Mouse (Mus musculus): ENCODE results near the gene Sirt7. TPM values are rescaled to one million over a fixed set of nuclear protein-coding genes. Genes with fewer than 3 reads are reported as not detected.
"Not testable (repeated sequence)": the region's sequence is repeated elsewhere in the genome, so short reads cannot be mapped to it uniquely, and the experiment has no call there.

Sirt7 gene
- total RNA-seq, 2 experiments from 2014 or later: 53.6 to 121 TPM

- peak; percentile 15 for ATAC-seq (ENCODE audit: poor library complexity, severe bottlenecking)
Measured at GRCm38 (mm10) chr11:120597240-120598235, 27.5 kb downstream of the Sirt7 start.

DNA sequence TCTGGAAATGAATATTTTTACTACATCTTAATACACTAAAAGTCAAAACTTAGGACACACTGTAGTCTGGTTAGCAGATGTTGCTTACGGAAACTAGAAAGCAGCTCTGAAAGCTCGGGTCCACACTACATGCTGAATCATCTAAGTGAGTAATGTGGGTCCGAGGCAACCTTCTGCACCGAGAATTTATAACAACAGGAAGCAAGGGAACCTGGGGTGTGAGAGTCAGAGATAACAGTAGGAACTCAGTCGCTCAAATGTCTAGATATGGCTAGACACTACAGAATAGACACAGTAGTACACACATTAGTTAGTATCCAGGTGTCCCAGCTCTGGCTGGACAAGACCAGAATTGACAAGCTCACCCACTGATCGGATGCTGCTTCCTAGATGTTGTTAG lies 36.5 kb downstream of the Sirt7 start:
- no peak for ATAC-seq (ENCODE audit: poor library complexity, severe bottlenecking)

- no peak for ATAC-seq (ENCODE audit: poor library complexity, severe bottlenecking)
Measured at GRCm38 (mm10) chr11:120583937-120584336, 41.1 kb downstream of the Sirt7 start.

- ATAC-seq (ENCODE audit: poor library complexity, severe bottlenecking): not testable (repeated sequence)
Measured at GRCm38 (mm10) chr11:120582982-120583293, 42.1 kb downstream of the Sirt7 start.

DNA sequence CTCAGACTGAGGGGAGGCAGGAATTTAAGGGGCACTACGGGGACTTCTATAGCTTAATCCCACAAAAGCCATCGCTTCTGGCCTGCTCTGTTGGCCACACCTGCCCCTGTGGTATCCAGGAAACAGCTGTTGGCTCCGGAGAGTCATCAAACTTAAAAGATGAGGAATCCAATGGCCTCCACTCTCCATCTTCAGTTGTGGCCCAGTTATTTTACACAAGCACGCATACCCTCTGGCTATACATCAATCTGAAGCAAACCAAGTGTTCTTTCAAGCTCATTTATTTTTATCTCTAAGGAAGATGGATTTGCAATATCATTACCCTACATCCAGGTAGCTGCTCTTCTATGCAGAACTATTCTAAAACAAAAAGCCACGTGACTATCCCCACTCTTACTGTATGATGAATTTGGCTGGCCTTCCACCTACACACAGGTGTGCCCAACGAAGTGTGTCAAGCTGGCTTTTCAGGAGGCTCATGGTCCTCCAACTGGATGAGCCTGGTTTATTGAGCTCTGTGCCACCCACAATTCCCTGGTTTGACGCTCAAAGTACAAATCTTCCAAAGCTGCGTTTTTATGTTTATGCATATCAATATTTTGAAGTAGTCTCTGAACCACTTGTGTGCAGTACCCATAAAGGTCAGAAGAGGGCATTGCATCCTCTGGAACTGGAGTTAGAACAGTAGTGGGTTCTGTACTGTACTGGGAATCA lies 42.6 kb downstream of the Sirt7 start:
- ATAC-seq (ENCODE audit: poor library complexity, severe bottlenecking): no peak

- peak; percentile 46 for ATAC-seq (ENCODE audit: poor library complexity, severe bottlenecking)
Measured at GRCm38 (mm10) chr11:120581490-120582267, 43.4 kb downstream of the Sirt7 start, which contains the start of gene Arhgdia. Gene Arhgdia (minus strand): TSS chr11:120581624.

DNA sequence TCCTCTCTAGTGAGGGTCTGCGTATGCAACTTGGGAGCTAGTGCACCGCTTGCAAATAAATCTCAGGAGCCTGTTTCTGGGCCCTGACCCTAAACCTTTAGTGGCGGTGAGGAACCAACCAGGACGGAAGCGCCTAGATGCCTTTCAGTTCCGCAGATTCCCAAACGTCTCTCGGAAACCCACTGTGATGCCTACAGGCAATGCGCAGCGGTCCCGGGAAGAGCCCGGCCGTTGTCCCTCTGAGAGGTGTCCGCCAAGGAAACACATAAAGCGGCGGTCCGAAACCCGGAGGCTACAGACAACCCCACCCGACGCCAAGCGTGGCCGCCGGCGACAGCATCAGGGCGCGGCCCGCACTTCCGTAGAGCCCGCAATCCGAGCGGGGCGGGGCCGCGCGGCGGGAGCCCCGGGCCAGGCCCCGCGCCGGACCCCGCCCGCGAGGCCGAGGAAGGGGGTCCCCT lies 44.1 kb downstream of the Sirt7 start:
- peak; percentile 43 for ATAC-seq (ENCODE audit: poor library complexity, severe bottlenecking)

- peak; percentile 71 for ATAC-seq (ENCODE audit: poor library complexity, severe bottlenecking)
Measured at GRCm38 (mm10) chr11:120580190-120580589, 44.9 kb downstream of the Sirt7 start.

- 0 out of 2 replicates have a peak, but pooled peaks have one; percentile 23 for ATAC-seq (ENCODE audit: poor library complexity, severe bottlenecking)
Measured at GRCm38 (mm10) chr11:120579316-120580107, 45.5 kb downstream of the Sirt7 start.

DNA sequence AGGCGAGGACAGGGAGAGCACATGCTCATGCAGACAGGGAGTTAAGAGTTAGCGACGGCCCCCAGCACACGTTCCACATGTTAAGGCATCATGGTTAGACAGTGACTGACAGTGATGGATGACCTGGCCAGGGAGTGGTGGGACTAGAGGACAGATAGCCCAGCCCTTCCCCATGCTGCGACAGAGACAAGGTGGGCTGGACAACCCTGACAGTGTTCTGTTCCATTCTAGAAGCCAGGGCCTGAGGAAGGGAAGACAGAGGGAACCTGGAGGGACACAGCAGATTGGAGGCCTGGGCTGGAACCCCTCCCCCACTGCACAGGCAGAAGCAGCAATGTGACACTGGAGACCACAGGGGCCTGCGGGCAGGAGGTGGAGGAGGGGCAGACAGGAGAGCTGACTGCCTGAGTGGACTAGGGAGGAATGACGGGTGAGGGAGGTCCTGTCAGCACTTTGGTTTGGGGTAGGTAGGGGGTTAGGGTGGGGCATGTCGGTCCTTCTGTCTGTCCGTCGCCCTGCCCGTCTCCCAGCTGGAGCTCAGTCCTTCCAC lies 46.3 kb downstream of the Sirt7 start:
- no peak for ATAC-seq (ENCODE audit: poor library complexity, severe bottlenecking)

DNA sequence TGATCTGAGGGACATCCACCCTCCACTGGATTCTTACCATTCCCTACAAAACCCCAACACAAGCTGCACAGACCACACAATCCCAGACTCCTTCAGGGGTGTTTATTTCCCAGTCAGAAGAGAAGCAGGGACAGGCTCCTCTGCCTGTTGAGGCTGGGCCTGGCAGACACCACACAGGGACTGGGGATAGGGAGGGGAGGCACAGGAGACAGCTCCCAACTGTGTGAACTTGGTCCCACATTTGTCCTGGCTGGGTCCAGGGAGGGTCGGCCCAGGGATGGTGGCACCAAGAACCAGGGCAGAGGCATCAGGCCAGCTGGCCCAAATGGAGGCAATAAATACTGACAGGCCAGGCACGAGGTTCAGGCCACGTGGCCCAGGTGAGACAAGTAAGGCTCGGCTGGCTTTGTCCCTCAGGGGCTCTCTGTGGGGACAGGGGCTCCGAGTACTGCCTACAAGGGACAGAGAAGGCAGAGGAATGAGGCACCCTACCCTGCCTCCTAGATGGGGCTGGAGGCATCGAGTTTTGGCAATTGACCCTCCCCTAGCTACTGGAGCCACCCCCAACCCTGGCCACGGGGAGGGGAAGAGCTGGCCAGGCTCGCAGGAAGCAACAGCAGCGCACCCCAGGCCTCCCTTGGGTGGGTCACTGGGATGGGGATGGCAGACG lies 46.9 kb downstream of the Sirt7 start:
- no peak for ATAC-seq (ENCODE audit: poor library complexity, severe bottlenecking)

GRCm38 (mm10) chr11:120577211-120578023 lies 47.6 kb downstream of the Sirt7 start:
- no peak for ATAC-seq (ENCODE audit: poor library complexity, severe bottlenecking)

- no peak for ATAC-seq (ENCODE audit: poor library complexity, severe bottlenecking)
Measured at GRCm38 (mm10) chr11:120576365-120576981, 48.6 kb downstream of the Sirt7 start.

GRCm38 (mm10) chr11:120575940-120576339 lies 49.1 kb downstream of the Sirt7 start:
- no peak for ATAC-seq (ENCODE audit: poor library complexity, severe bottlenecking)

GRCm38 (mm10) chr11:120575046-120575445 lies 50.0 kb downstream of the Sirt7 start:
- ATAC-seq (ENCODE audit: poor library complexity, severe bottlenecking): no peak

GRCm38 (mm10) chr11:120574278-120574600 lies 50.8 kb downstream of the Sirt7 start:
- ATAC-seq (ENCODE audit: poor library complexity, severe bottlenecking): no peak

- 0 out of 2 replicates have a peak, but pooled peaks have one; percentile 1 for ATAC-seq (ENCODE audit: poor library complexity, severe bottlenecking)
Measured at GRCm38 (mm10) chr11:120573585-120574277, 51.3 kb downstream of the Sirt7 start.
